Mouse (Mus musculus) neural tube, embryonic 15.5 days (tissue): ENCODE results near the gene Mov10. TPM values are rescaled to one million over a fixed set of nuclear protein-coding genes. Genes with fewer than 3 reads are reported as not detected.
"Not testable (repeated sequence)": the region's sequence is repeated elsewhere in the genome, so short reads cannot be mapped to it uniquely, and the experiment has no call there.

ENCODE experiments used
- ATAC-seq: fragments of 200-750 bp; cut with Nextera tagmentation; 2 replicates; pipeline ENCODE4 v1.8.0; 2017; ENCODE audit warnings: mild to moderate bottlenecking, moderate TSS enrichment, moderate library complexity; ENCODE audit not compliant: low FRiP score
- H3K27ac ChIP-seq: fragments of 300-500 bp; sonication (generic); replicated peaks from 2 replicates; pipeline ENCODE4 v1.5.1; 2015; ENCODE audit warnings: mild to moderate bottlenecking, inconsistent platforms
- H3K27me3 ChIP-seq: fragments of 300-500 bp; sonication (generic); replicated peaks from 2 replicates; pipeline ENCODE4 v1.6.1; 2015; ENCODE audit warnings: inconsistent platforms
- H3K36me3 ChIP-seq: fragments of 300-500 bp; sonication (generic); 2 replicates; pipeline ENCODE4 v1.6.1; 2015; ENCODE audit warnings: inconsistent platforms
- H3K4me1 ChIP-seq: fragments of 300-500 bp; sonication (generic); 2 replicates; pipeline ENCODE4 v1.6.1; 2015; ENCODE audit warnings: inconsistent platforms
- H3K4me2 ChIP-seq: fragments of 300-500 bp; sonication (generic); 2 replicates; pipeline ENCODE4 v1.6.1; 2015; ENCODE audit warnings: inconsistent platforms, mild to moderate bottlenecking, moderate library complexity
- H3K4me3 ChIP-seq: fragments of 300-500 bp; sonication (generic); replicated peaks from 2 replicates; pipeline ENCODE4 v1.5.1; 2015; ENCODE audit warnings: mild to moderate bottlenecking, inconsistent platforms
- H3K9ac ChIP-seq: fragments of 300-500 bp; sonication (generic); replicated peaks from 2 replicates; pipeline ENCODE4 v1.6.1; 2015; ENCODE audit warnings: mild to moderate bottlenecking, inconsistent platforms
- H3K9me3 ChIP-seq: fragments of 300-500 bp; sonication (generic); replicated peaks from 2 replicates; pipeline ENCODE4 v1.6.1; 2016; ENCODE audit warnings: inconsistent platforms
- WGBS: fragments of 180-500 bp; shearing (Covaris S2); methylation state at CpG from one replicate; pipeline ENCODE4 v1.1.7; 2015; ENCODE audit warnings: mixed read lengths; 5-methylcytosine and 5-hydroxymethylcytosine counted together
- polyA plus RNA-seq: library from polyadenylated mRNA; unstranded; fragments of >200 nt; fragmentation: Nextera tagmentation; extraction: Ambion mirVana; gene quantifications from 2 replicates; pipeline ENCODE4 v1.2.1, GENCODE M21; 2015

Gene Mov10
- polyA plus RNA-seq, 1 experiment from 2014 or later = 11.9 TPM

- ATAC-seq = no peak
- Histone ChIP-seq H3K27ac (no peak overlapping the region), H3K4me3 (no peak overlapping the region), H3K36me3 (peaks cover 37% of the 10 kb centered on the region), H3K27me3 (no peaks in the 10 kb centered on the region), H3K4me2 (no peak overlapping the region), H3K4me1 (no peaks in the 10 kb centered on the region), H3K9ac (no peak overlapping the region), H3K9me3 (no peaks in the 10 kb centered on the region)
- 99% methylated on average over 3 of the region's 3 CpGs for WGBS
Observed at GRCm38 (mm10) chr3:104835797-104836196, 17.4 kb upstream of the Mov10 start.

- H3K4me1 ChIP-seq = peaks cover 9% of the 10 kb centered on the region
- H3K4me2 ChIP-seq = no peak overlapping the region
- H3K9me3 ChIP-seq = no peaks in the 10 kb centered on the region
- H3K36me3 ChIP-seq = peaks cover 15% of the 10 kb centered on the region
- no peaks in the 10 kb centered on the region for H3K27me3 ChIP-seq
- H3K27ac ChIP-seq = no peak overlapping the region
- no peak overlapping the region for H3K4me3 ChIP-seq
- no peak overlapping the region for H3K9ac ChIP-seq
- 88% methylated on average over 3 of the region's 3 CpGs for WGBS
- ATAC-seq = no peak
Observed at GRCm38 (mm10) chr3:104822413-104822812, 4.0 kb upstream of the Mov10 start.

DNA sequence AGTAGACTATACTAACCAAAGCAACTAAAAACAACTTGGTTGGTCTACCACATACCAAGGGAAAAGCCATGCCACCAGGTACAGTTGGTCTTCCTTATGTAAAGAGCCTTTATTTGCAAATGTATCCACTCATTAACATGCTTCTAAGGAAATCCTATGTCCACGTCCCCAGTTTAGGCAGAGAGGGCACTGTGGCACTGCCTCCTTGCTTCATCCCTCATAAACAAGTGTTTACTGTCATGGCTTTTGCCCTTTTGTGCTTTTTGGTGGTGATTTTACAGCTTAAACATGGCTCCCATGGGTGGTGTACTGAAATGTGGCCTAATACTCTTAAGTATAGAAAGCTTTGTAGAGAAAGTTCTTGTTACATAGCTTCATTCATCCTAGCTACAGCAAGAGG lies 2.1 kb upstream of the Mov10 start:
- no peaks in the 10 kb centered on the region for H3K9me3 ChIP-seq
- ATAC-seq = no peak
- 55% methylated on average over 1 of the region's 1 CpGs for WGBS

DNA sequence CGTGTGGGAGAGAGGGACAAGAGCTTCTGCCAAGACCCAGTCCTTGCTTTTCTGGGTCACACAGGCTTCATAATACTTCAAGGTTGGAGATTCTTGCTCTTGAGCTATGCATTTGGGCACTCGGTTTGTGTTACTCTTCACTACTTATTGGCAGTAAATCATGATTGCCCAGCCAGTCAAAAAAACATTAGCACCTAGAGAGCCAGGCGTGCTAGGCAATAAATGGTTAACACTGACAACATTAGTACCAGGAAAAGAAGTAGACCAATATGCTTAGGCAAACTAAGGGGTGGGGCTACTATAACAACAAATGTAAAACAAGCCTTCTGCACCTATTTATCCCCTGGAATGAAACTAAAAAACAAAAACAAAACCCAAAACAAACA lies 379 bp upstream of the Mov10 start:
- Histone ChIP-seq H3K27ac (peak overlapping the region; percentile 79), H3K4me3 (peak overlapping the region; percentile 74), H3K4me2 (peak overlapping the region; percentile 94), H3K36me3 (no peaks in the 10 kb centered on the region; the same call in 1 of the 2 replicates), H3K9ac (peak overlapping the region; percentile 66), H3K4me1 (peaks cover 19% of the 10 kb centered on the region), H3K9me3 (no peaks in the 10 kb centered on the region), H3K27me3 (no peaks in the 10 kb centered on the region)
- 1% methylated on average over 3 of the region's 3 CpGs for WGBS
- ATAC-seq = no peak; the same call in 1 of the 2 replicates

More for the DNA sequence above, 2.1 kb upstream of the Mov10 start:
- peaks cover 19% of the 10 kb centered on the region for H3K4me1 ChIP-seq
- no peak overlapping the region for H3K4me3 ChIP-seq
- no peak overlapping the region for H3K4me2 ChIP-seq
- no peaks in the 10 kb centered on the region for H3K27me3 ChIP-seq
- H3K27ac ChIP-seq = no peak overlapping the region
- H3K9ac ChIP-seq = no peak overlapping the region
- H3K36me3 ChIP-seq = peaks cover 4% of the 10 kb centered on the region

GRCm38 (mm10) chr3:104817481-104817990 lies 827 bp downstream of the Mov10 start:
- peak; percentile 73 for ATAC-seq
- Histone ChIP-seq H3K36me3 (no peaks in the 10 kb centered on the region; the same call in 1 of the 2 replicates), H3K4me1 (peaks cover 19% of the 10 kb centered on the region), H3K9ac (peak overlapping the region; percentile 66), H3K9me3 (no peaks in the 10 kb centered on the region), H3K4me3 (peak overlapping the region; percentile 74), H3K4me2 (peak overlapping the region; percentile 94), H3K27ac (peak overlapping the region; percentile 79), H3K27me3 (no peaks in the 10 kb centered on the region)
- under 1% methylated on average over 46 of the region's 46 CpGs for WGBS

DNA sequence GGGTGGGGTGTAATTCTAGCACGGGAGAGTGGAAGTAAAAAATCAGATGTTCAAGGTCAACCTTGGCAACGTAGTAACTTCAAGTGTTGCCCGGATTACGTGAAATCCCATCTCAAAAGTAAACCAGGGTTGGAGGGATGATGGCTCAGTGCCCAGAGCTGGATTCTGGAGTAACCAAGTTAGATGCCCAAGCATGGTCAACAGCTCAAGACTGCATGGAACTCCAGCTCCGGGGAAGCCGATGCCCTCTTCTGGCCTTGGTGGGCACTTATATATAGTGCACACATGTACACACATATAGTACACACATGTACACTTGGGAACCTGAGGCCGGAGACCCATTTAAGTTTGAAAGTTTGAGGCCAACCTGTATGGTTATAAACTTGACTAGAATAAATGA lies 2.2 kb downstream of the Mov10 start:
- 98% methylated on average over 7 of the region's 7 CpGs for WGBS
- ATAC-seq = no peak
- Histone ChIP-seq H3K4me2 (no peak overlapping the region), H3K9ac (no peak overlapping the region), H3K36me3 (no peaks in the 10 kb centered on the region), H3K27ac (no peak overlapping the region), H3K4me3 (no peak overlapping the region), H3K27me3 (no peaks in the 10 kb centered on the region), H3K9me3 (no peaks in the 10 kb centered on the region), H3K4me1 (peaks cover 19% of the 10 kb centered on the region)

DNA sequence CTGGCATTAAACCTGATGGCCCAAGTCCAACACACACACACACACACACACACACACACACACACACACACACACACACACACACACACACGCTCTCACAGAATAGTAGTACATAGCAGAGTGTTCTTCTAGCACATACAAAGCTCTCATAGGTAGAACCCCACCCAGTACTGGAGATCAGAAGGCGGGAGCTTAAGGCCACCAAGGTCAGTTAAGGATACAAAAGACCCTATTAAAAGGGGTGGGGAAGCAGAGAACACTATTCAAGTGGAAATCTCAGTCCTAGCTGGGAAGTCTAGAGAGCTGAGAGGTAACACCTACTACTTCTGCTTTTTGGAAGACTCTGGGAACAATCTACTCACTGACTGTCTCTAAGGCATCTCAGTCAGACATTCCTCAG lies 3.0 kb downstream of the Mov10 start:
- H3K9me3 ChIP-seq = no peaks in the 10 kb centered on the region
- H3K4me2 ChIP-seq = no peak overlapping the region
- H3K27me3 ChIP-seq = no peaks in the 10 kb centered on the region
- no peaks in the 10 kb centered on the region for H3K36me3 ChIP-seq
- no peak overlapping the region for H3K27ac ChIP-seq
- peaks cover 19% of the 10 kb centered on the region for H3K4me1 ChIP-seq
- no peak overlapping the region for H3K9ac ChIP-seq
- 81% methylated on average over 2 of the region's 2 CpGs for WGBS
- H3K4me3 ChIP-seq = no peak overlapping the region
- ATAC-seq = no peak

GRCm38 (mm10) chr3:104814746-104815145 lies 3.6 kb downstream of the Mov10 start:
- H3K27me3 ChIP-seq = no peaks in the 10 kb centered on the region
- no peak overlapping the region for H3K4me2 ChIP-seq
- no peaks in the 10 kb centered on the region for H3K9me3 ChIP-seq
- no peaks in the 10 kb centered on the region for H3K36me3 ChIP-seq
- 96% methylated on average over 1 of the region's 1 CpGs for WGBS
- H3K27ac ChIP-seq = no peak overlapping the region
- H3K9ac ChIP-seq = no peak overlapping the region
- ATAC-seq = no peak
- H3K4me1 ChIP-seq = peaks cover 19% of the 10 kb centered on the region
- no peak overlapping the region for H3K4me3 ChIP-seq

DNA sequence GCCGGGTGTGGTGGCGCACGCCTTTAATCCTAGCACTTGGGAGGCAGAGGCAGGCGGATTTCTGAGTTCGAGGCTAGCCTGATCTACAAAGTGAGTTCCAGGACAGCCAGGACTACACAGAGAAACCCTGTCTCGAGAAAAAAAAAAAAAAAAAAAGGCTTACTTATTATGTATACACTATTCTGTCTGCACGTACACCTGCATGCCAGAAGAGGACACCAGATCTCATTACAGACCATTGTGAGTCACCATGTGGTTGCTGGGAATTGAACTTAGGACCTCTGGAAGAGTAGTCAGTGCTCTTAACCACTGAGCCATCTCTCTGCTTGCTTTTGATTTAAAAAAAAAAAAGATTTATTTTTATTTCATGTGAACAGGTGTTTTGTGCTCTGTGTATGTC lies 5.1 kb downstream of the Mov10 start:
- not testable (repeated sequence) for H3K9me3 ChIP-seq, H3K27ac ChIP-seq, H3K27me3 ChIP-seq, H3K9ac ChIP-seq, ATAC-seq, H3K36me3 ChIP-seq, H3K4me2 ChIP-seq, H3K4me3 ChIP-seq
- peaks cover 13% of the 10 kb centered on the region for H3K4me1 ChIP-seq
- WGBS = 88% methylated on average over 7 of the region's 7 CpGs

DNA sequence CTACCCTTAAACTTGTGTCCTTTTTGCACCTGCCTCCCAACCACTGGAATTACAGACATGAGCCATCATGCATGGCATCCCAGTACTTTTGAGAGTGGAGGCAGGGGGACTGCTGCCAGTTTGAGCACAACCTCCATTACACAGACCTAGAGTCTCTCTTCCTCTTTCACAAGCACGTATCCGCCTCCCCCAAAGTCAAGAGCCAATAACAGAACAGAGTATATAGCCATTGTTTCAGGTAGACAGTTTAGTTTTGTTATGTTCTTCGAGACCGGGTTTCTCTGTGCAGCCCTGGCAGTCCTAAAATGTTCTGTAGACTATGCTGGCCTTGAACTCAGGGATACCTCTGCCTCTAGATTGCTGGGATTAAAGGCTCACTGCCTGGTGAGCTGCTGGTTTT lies 6.1 kb downstream of the Mov10 start:
- Histone ChIP-seq H3K27ac (no peak overlapping the region), H3K9ac (no peak overlapping the region), H3K27me3 (no peaks in the 10 kb centered on the region), H3K4me2 (no peak overlapping the region), H3K36me3 (no peaks in the 10 kb centered on the region), H3K9me3 (no peaks in the 10 kb centered on the region), H3K4me3 (no peak overlapping the region), H3K4me1 (peaks cover 8% of the 10 kb centered on the region)
- WGBS = 84% methylated on average over 4 of the region's 4 CpGs
- no peak for ATAC-seq

- Histone ChIP-seq H3K9ac (no peak overlapping the region), H3K4me2 (no peak overlapping the region), H3K9me3 (no peaks in the 10 kb centered on the region), H3K36me3 (no peaks in the 10 kb centered on the region), H3K27ac (no peak overlapping the region), H3K4me1 (peaks cover 3% of the 10 kb centered on the region), H3K4me3 (no peak overlapping the region), H3K27me3 (no peaks in the 10 kb centered on the region)
- 38% methylated on average over 3 of the region's 3 CpGs for WGBS
- ATAC-seq = no peak
Observed at GRCm38 (mm10) chr3:104811752-104812151, 6.6 kb downstream of the Mov10 start.

DNA sequence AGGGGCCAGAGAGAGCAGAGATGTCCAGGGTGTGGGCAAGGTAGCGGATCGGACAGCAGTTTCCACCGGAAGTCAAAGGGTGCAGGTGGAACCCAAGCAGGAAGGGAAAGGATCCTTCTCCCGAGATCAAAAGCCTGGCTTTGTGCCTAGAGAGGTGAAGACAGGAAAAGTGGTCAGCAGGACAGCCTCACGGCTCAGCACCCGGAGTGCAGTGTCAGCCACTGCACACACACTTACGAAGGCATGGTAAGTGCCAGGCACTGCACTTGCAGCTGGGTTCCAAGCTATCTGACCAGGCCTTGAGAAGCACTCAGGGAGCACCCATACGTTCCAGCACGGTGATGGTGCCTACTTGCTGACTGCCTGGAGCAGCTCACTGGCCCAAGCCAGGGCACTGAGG lies 12.8 kb downstream of the Mov10 start:
- ATAC-seq = no peak

More for the DNA sequence above, 12.8 kb downstream of the Mov10 start:
- Histone ChIP-seq H3K9ac (no peak overlapping the region), H3K9me3 (no peaks in the 10 kb centered on the region), H3K27me3 (no peaks in the 10 kb centered on the region), H3K4me3 (no peak overlapping the region), H3K27ac (no peak overlapping the region), H3K36me3 (peaks cover 18% of the 10 kb centered on the region; the same call in 1 of the 2 replicates), H3K4me2 (no peak overlapping the region), H3K4me1 (no peaks in the 10 kb centered on the region)
- WGBS = 84% methylated on average over 9 of the region's 9 CpGs
